Mouse (Mus musculus): ENCODE data around the gene Nr5a1. TPM values are rescaled to one million over a fixed set of nuclear protein-coding genes. Genes with fewer than 3 reads are reported as not detected.

The Nr5a1 gene
- polyA plus RNA-seq, 1 experiment from 2014 or later, result not detected

DNA sequence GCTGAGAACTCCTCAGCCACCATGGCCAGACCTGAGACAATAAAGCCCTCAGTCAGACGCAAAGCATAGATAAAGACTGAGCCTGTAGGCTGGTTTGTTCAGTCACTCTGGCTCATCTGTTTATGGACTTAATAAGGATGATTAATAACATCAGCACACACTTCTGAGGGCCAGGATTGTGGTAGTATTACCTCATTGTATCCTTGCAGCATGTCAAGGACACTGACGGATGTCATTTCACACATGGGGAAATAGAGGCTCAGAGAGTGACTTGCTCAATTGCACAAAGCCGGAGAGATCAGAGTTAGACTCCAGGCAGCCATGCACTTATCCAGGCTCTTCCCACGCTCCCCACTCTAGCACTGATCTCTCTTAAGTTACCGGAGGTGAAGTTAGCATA is 15.7 kb downstream of the Nr5a1 start:
- 79% methylated on average over 5 of the region's 5 CpGs for WGBS (ENCODE audit: insufficient replicate concordance)
- no peak overlapping the region for H3K4me3 ChIP-seq (ENCODE audit: low read depth, low read length)
- no peak overlapping the region for H3K9ac ChIP-seq (replicated peaks)
- no peaks in the 10 kb centered on the region for H3K9me3 ChIP-seq (ENCODE audit: low read length)
- no peaks in the 10 kb centered on the region for H3K36me3 ChIP-seq (replicated peaks; ENCODE audit: insufficient read depth, low read length)
- no peak overlapping the region for H3K4me2 ChIP-seq (ENCODE audit: low read depth, low read length)
- H3K4me1 ChIP-seq (ENCODE audit: insufficient read depth), result no peaks in the 10 kb centered on the region
- ATAC-seq, result no peak
- no peak overlapping the region for H3K27ac ChIP-seq (ENCODE audit: low read depth)
- TF ChIP-seq CTCF (IDR thresholded peaks at IDR 0.05; ENCODE audit: low read depth) (no peak), EP300 (IDR thresholded peaks at IDR 0.05; ENCODE audit: low read depth) (no peak)
- DNase-seq, result no peak
- H3K27me3 ChIP-seq (ENCODE audit: insufficient read depth, low read length), result 0 out of 2 replicates have a peak, but pooled peaks cover 7% of the 10 kb centered on the region

DNA sequence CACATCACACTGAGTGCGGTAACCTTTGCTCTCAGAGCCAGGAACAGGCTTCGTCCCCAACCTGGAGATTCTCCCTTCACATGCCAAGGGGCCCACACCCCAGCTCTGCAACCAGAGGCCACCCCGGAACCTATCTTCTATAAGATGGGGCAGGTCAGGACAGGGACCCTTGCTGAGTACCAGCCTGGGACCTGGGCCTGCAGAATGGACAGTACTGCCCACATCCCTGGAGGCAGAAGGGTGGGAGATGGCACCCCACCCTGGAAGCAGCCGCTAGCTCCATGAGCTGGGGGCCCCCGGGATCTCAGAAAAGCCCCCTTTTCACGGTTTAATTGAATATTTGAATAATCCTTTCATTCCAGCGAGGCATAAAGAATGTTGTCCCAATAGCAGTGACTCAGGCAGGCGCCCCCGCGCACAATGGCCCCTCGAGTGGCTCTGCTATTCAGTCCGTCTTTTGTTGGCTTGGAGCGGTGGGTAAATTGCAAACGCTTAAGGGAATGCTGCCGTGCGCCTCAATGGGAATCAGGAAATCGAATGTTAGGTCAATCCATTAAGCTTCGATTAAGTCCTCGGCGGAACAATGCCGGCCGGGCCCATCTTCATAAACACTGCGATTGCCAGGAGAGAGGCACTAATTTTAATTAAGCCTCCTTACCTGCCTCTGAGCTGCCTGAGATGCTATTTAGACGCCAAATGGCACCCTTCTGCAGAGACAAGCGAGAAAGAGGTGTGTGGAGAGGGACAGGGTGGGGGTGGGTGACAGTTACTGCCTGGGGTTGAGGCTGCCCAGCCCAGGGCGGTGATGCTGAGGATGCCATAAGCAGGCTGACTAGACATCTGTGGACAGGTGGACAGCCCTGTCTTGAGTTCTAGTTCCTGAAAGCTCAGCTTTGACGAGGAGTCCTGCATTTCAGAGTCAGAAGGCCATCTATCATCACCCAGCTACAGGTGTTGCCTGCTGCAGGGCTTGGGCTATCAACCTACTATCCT is 16.9 kb downstream of the Nr5a1 start:
- Histone ChIP-seq H3K27ac (ENCODE audit: low read depth) (no peak overlapping the region), H3K36me3 (replicated peaks; ENCODE audit: insufficient read depth, low read length) (no peaks in the 10 kb centered on the region), H3K27me3 (ENCODE audit: insufficient read depth, low read length) (0 out of 2 replicates have a peak, but pooled peaks cover 7% of the 10 kb centered on the region), H3K4me3 (ENCODE audit: low read depth, low read length) (no peak overlapping the region), H3K4me2 (ENCODE audit: low read depth, low read length) (no peak overlapping the region), H3K4me1 (ENCODE audit: insufficient read depth) (no peaks in the 10 kb centered on the region), H3K9me3 (ENCODE audit: low read length) (no peaks in the 10 kb centered on the region), H3K9ac (replicated peaks) (no peak overlapping the region)
- no peak for ATAC-seq
- no peak for DNase-seq
- TF ChIP-seq CTCF (IDR thresholded peaks at IDR 0.05; ENCODE audit: low read depth) (no peak), EP300 (IDR thresholded peaks at IDR 0.05; ENCODE audit: low read depth) (no peak)
- WGBS (ENCODE audit: insufficient replicate concordance), result 61% methylated on average over 27 of the region's 27 CpGs

DNA sequence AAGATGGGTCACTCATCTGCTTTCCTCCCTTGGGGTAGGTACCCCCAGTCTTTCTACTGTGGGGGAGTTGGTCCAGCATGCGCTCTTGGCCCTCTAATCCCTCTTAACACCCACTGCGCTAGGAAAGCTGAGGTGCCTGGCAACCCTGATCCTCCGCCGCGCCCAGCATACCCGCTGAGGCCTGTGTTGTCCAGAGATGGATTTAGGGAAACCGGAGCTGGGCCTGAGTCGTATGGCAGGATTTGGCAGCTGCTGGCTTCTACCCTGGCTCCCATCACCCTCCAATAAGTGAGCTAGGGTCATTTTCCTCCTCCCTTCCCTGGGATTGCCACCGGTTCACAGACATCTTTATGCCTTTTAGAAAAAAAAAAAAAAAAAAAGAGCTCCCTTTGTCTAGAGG is 18.6 kb downstream of the Nr5a1 start:
- Histone ChIP-seq H3K4me1 (ENCODE audit: insufficient read depth) (no peaks in the 10 kb centered on the region), H3K27me3 (ENCODE audit: insufficient read depth, low read length) (0 out of 2 replicates have a peak, but pooled peaks cover 10% of the 10 kb centered on the region), H3K36me3 (replicated peaks; ENCODE audit: insufficient read depth, low read length) (no peaks in the 10 kb centered on the region), H3K4me3 (ENCODE audit: low read depth, low read length) (no peak overlapping the region), H3K9me3 (ENCODE audit: low read length) (no peaks in the 10 kb centered on the region), H3K27ac (ENCODE audit: low read depth) (no peak overlapping the region), H3K9ac (replicated peaks) (no peak overlapping the region), H3K4me2 (ENCODE audit: low read depth, low read length) (no peak overlapping the region)
- WGBS (ENCODE audit: insufficient replicate concordance), result 73% methylated on average over 9 of the region's 9 CpGs
- ATAC-seq, result no peak
- no peak for DNase-seq
- no peak for TF ChIP-seq EP300 (IDR thresholded peaks at IDR 0.05; ENCODE audit: low read depth)
- no peak for TF ChIP-seq CTCF (IDR thresholded peaks at IDR 0.05; ENCODE audit: low read depth)

- DNase-seq (peak; percentile 70), ATAC-seq (no peak)
- Histone ChIP-seq H3K9ac (replicated peaks) (no peak overlapping the region), H3K9me3 (ENCODE audit: low read length) (no peaks in the 10 kb centered on the region), H3K27ac (ENCODE audit: low read depth) (no peak overlapping the region), H3K4me3 (ENCODE audit: low read depth, low read length) (no peak overlapping the region), H3K4me2 (ENCODE audit: low read depth, low read length) (no peak overlapping the region), H3K27me3 (ENCODE audit: insufficient read depth, low read length) (peaks cover 13% of the 10 kb centered on the region; the same call in 1 of the 2 replicates), H3K36me3 (replicated peaks; ENCODE audit: insufficient read depth, low read length) (no peaks in the 10 kb centered on the region), H3K4me1 (ENCODE audit: insufficient read depth) (no peaks in the 10 kb centered on the region)
- TF ChIP-seq CTCF (IDR thresholded peaks at IDR 0.05; ENCODE audit: low read depth) (peak; percentile 68), EP300 (IDR thresholded peaks at IDR 0.05; ENCODE audit: low read depth) (no peak)
- WGBS (ENCODE audit: insufficient replicate concordance), result 11% methylated on average over 8 of the region's 8 CpGs
Measured at GRCm38 (mm10) chr2:38691542-38691941, 22.8 kb downstream of the Nr5a1 start.

DNA sequence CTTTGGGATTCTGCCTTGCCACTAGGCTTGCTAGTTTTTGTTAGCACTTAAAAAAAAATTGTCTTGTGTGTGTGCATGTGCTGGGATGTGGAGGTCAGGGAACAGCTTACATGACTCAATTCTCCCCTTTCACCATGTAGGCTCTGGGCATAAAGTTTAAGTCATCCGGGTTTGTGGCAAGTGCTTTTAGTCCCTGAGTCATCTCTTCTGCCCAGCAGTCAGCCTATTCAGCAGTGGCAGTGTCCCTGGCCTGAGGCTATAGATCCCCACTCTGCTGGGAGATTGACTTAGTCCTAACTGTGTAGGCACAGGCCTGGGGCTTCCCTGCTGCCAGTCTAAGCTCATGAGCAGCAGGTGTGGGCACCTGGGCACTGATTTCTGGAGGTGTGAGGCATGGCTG is 24.5 kb downstream of the Nr5a1 start:
- no peak overlapping the region for H3K27ac ChIP-seq (ENCODE audit: low read depth)
- 60% methylated on average over 1 of the region's 1 CpGs for WGBS (ENCODE audit: insufficient replicate concordance)
- H3K4me3 ChIP-seq (ENCODE audit: low read depth, low read length), result no peak overlapping the region
- no peak for DNase-seq
- no peak for TF ChIP-seq CTCF (IDR thresholded peaks at IDR 0.05; ENCODE audit: low read depth)
- no peak for TF ChIP-seq EP300 (IDR thresholded peaks at IDR 0.05; ENCODE audit: low read depth)
- H3K27me3 ChIP-seq (ENCODE audit: insufficient read depth, low read length), result peaks cover 12% of the 10 kb centered on the region; the same call in 1 of the 2 replicates
- H3K4me1 ChIP-seq (ENCODE audit: insufficient read depth), result no peaks in the 10 kb centered on the region
- no peak for ATAC-seq
- no peak overlapping the region for H3K4me2 ChIP-seq (ENCODE audit: low read depth, low read length)
- H3K9me3 ChIP-seq (ENCODE audit: low read length), result no peaks in the 10 kb centered on the region
- H3K36me3 ChIP-seq (replicated peaks; ENCODE audit: insufficient read depth, low read length), result no peaks in the 10 kb centered on the region
- H3K9ac ChIP-seq (replicated peaks), result no peak overlapping the region

GRCm38 (mm10) chr2:38688791-38689520 is 25.4 kb downstream of the Nr5a1 start:
- DNase-seq, result peak; percentile 49
- 5% methylated on average over 25 of the region's 29 CpGs for WGBS (ENCODE audit: insufficient replicate concordance)

More at GRCm38 (mm10) chr2:38688791-38689520, 25.4 kb downstream of the Nr5a1 start:
- peak; percentile 23; the same call in 1 of the 2 replicates for ATAC-seq
- Histone ChIP-seq H3K4me3 (ENCODE audit: low read depth, low read length) (no peak overlapping the region), H3K36me3 (replicated peaks; ENCODE audit: insufficient read depth, low read length) (no peaks in the 10 kb centered on the region), H3K27me3 (ENCODE audit: insufficient read depth, low read length) (peaks cover 12% of the 10 kb centered on the region; the same call in 1 of the 2 replicates), H3K9ac (replicated peaks) (no peak overlapping the region), H3K4me1 (ENCODE audit: insufficient read depth) (no peaks in the 10 kb centered on the region), H3K9me3 (ENCODE audit: low read length) (no peaks in the 10 kb centered on the region), H3K27ac (ENCODE audit: low read depth) (no peak overlapping the region), H3K4me2 (ENCODE audit: low read depth, low read length) (peak overlapping the region; percentile 56)
- no peak for TF ChIP-seq EP300 (IDR thresholded peaks at IDR 0.05; ENCODE audit: low read depth)
- TF ChIP-seq CTCF (IDR thresholded peaks at IDR 0.05; ENCODE audit: low read depth), result peak; percentile 55
